ENCODE assay signal across 30 mouse cellular contexts in genomic region chr15:50423082-50423665, GRCm38 (mm10).
A peak's percentile ranks its signal among the peaks of the same experiment; 100 is the strongest.
DNase-seq lines count a peak whose midpoint lies in the region; TF ChIP-seq lines count a peak whose summit lies in the region.
"Had no signal": no experiment of that assay in that cellular context is flagged by ENCODE, and none has a peak within 500 bp of the region (broad histone marks: within the 10 kb centered on the region; RNA-seq: fewer than 3 reads in every experiment).

No protein-coding gene starts in this region.

- no peak for TF ChIP-seq CTCF in thymus, adult 2 months (IDR thresholded peaks at IDR 0.05; ENCODE audit: borderline replicate concordance, control insufficient read depth, extremely low read depth, insufficient read depth, low read length, poor library complexity)

- no peak for TF ChIP-seq POLR2A in thymus, adult 2 months (IDR thresholded peaks at IDR 0.05; ENCODE audit: control insufficient read depth, extremely low read depth, insufficient read depth, low read length, poor library complexity)

- no peak overlapping the region for H3K4me3 ChIP-seq in thymus, adult 2 months (ENCODE audit: control insufficient read depth, insufficient read depth, low read length)
- H3K4me3 ChIP-seq: embryonic facial prominence, embryonic 13.5 days; erythroblast, embryonic 14.5 days; hindbrain, embryonic 12.5 days; intestine, embryonic 15.5 days; limb, embryonic 15.5 days; liver, embryonic 13.5 days; megakaryocyte, embryonic 14.5 days; midbrain, embryonic 12.5 days had no signal

- no peak overlapping the region for H3K27ac ChIP-seq in thymus, adult 2 months (ENCODE audit: control insufficient read depth, insufficient read depth, low read length)
- H3K27ac ChIP-seq: embryonic facial prominence, embryonic 13.5 days; hindbrain, embryonic 12.5 days; hindbrain, postnatal 0 days; intestine, embryonic 15.5 days; limb, embryonic 15.5 days; liver, embryonic 13.5 days; midbrain, embryonic 12.5 days had no signal

- no peaks in the 10 kb centered on the region for H3K27me3 ChIP-seq in thymus, adult 2 months (ENCODE audit: control insufficient read depth, insufficient read depth, low read length)
- H3K27me3 ChIP-seq: embryonic facial prominence, embryonic 13.5 days; hindbrain, embryonic 12.5 days; intestine, embryonic 15.5 days; limb, embryonic 15.5 days; liver, embryonic 13.5 days; megakaryocyte, embryonic 14.5 days; midbrain, embryonic 12.5 days had no signal

- no peaks in the 10 kb centered on the region for H3K4me1 ChIP-seq in thymus, adult 2 months (replicated peaks; ENCODE audit: control insufficient read depth, insufficient read depth, low read length)
- H3K4me1 ChIP-seq: embryonic facial prominence, embryonic 13.5 days; hindbrain, embryonic 12.5 days; intestine, embryonic 15.5 days; limb, embryonic 15.5 days; liver, embryonic 13.5 days; megakaryocyte, embryonic 14.5 days; midbrain, embryonic 12.5 days had no signal

- WGBS in thymus, adult 2 months: 89% methylated on average over 5 of the region's 5 CpGs

- DNase-seq in heart, adult 11 months: peak; percentile 37
- no peak for DNase-seq in heart, adult 18-20 months
- peak; percentile 66 for DNase-seq in 3T3-L1 (ENCODE audit: low read depth, low spot score)
- peak; percentile 19 for DNase-seq in NIH3T3 (ENCODE audit: low read depth)
- DNase-seq in fibroblast of lung, adult 2 months (ENCODE audit: low read depth): peak; percentile 3
- no peak for DNase-seq in left cerebral cortex, adult 18-20 months (ENCODE audit: low spot score in 2 of 2)
- no peak for DNase-seq in cerebellum, adult 8-10 months
- DNase-seq in thymus, adult 2 months: no peak
- DNase-seq: adrenal gland, adult 2 months; adrenal gland, postnatal 36 days; cerebellum, adult 9-10 months; cerebellum, postnatal 36 days; gastrocnemius, postnatal 14 days; heart, postnatal 36 days; kidney, adult 8-10 months; kidney, postnatal 10 days; liver, embryonic 13.5 days; lung, adult 18-20 months; lung, postnatal 4 days; retina, postnatal 1 day; right cerebral cortex, postnatal 14 days had no signal

- no peaks in the 10 kb centered on the region for H3K36me3 ChIP-seq in thymus, adult 2 months (ENCODE audit: control insufficient read depth, insufficient read depth, low read length)
- H3K36me3 ChIP-seq: embryonic facial prominence, embryonic 13.5 days; G1E; hindbrain, embryonic 12.5 days; intestine, embryonic 15.5 days; limb, embryonic 15.5 days; liver, embryonic 13.5 days; midbrain, embryonic 12.5 days had no signal

Comparison
In these comparisons a context has a peak if more than half of its experiments do, and no peak if none do; other contexts are left out.
1. DNase-seq: peak in heart, adult 11 months (single experiment), 3T3-L1 (single experiment), NIH3T3 (single experiment) and fibroblast of lung, adult 2 months (single experiment); none in heart, adult 18-20 months (0 of 2), left cerebral cortex, adult 18-20 months (0 of 2), cerebellum, adult 8-10 months (single experiment) and thymus, adult 2 months (single experiment).